Comparison of ENCODE assay signal across 8 mouse cellular contexts in the genomic region with DNA sequence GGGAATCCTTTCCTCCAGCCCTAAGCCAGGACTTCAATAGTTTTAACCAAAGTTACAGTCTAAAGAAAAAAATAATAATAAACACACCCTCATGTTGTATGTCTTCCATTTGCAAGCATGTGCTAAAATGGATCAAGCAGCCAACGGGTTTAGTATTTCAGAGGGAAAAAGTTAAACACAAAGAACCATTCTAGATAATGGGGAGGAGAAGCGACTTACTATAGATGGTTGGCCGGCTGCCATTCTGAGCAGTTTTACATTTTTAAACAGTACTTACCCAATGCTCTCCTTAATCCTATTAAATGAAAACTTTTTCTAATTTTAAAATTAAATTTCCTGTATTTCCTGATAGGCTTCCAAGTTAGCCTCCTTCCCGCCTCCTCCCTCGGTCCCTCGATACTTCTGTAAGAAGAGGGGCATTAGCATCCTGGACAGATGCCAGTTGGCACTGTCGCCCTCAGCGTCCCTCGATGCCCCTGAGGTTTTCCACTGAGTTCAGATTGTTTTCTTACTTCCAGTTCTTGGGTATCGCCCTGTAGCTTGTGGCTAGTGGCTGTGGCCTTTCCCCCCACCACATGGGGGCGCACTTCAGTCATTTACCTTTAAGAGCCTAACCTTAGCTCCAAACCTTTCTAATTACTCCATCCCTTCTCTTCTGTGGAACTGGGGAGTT.
DNase-seq lines count a peak whose midpoint lies in the region; ATAC-seq lines count a peak whose summit lies in the region.

No protein-coding gene starts in this region.

- H3K9me3 ChIP-seq in midbrain, embryonic 13.5 days: no peaks in the 10 kb centered on the region
- H3K9me3 ChIP-seq in midbrain, embryonic 10.5 days (replicated peaks): no peaks in the 10 kb centered on the region

- no peak overlapping the region for H3K4me3 ChIP-seq in midbrain, embryonic 13.5 days (replicated peaks)
- H3K4me3 ChIP-seq in midbrain, embryonic 10.5 days: no peak overlapping the region

- ATAC-seq in midbrain, embryonic 13.5 days: peak; percentile 68
- ATAC-seq in activated CD4-positive, CD25-positive, alpha-beta regulatory T cell, adult 4 months: no peak

- H3K4me1 ChIP-seq in midbrain, embryonic 13.5 days (replicated peaks): no peaks in the 10 kb centered on the region
- H3K4me1 ChIP-seq in midbrain, embryonic 10.5 days: no peaks in the 10 kb centered on the region

- H3K27me3 ChIP-seq in midbrain, embryonic 13.5 days: no peaks in the 10 kb centered on the region
- no peaks in the 10 kb centered on the region for H3K27me3 ChIP-seq in midbrain, embryonic 10.5 days (ENCODE audit: low read depth, poor library complexity, severe bottlenecking)

- 65% methylated on average over 11 of the region's 11 CpGs for WGBS in midbrain, embryonic 13.5 days
- 84% methylated on average over 11 of the region's 11 CpGs for WGBS in midbrain, embryonic 10.5 days

- H3K9ac ChIP-seq in midbrain, embryonic 13.5 days (replicated peaks): no peak overlapping the region

- H3K27ac ChIP-seq in midbrain, embryonic 13.5 days: no peak overlapping the region
- no peak overlapping the region for H3K27ac ChIP-seq in midbrain, embryonic 10.5 days (replicated peaks)

- intact Hi-C loops in gastrocnemius, postnatal 36 days (cut with DNase I): loop anchor here (2.0 to 10.0 kb wide), 2 partner anchors 104 to 138 kb away; no protein-coding TSS in a partner anchor
- intact Hi-C loops in left cerebral cortex, postnatal 10 days (cut with DNase I): no loop called here

- no peaks in the 10 kb centered on the region for H3K36me3 ChIP-seq in midbrain, embryonic 13.5 days
- H3K36me3 ChIP-seq in midbrain, embryonic 10.5 days: no peaks in the 10 kb centered on the region

- no peak for DNase-seq in midbrain, embryonic 10.5 days (ENCODE audit: low spot score)
- peak; percentile 66 for DNase-seq in Muller cell, postnatal 12 days (ENCODE audit: inconsistent ontology term)
- peak; percentile 37 for DNase-seq in c-Kit-positive CD71-positive TER-119-positive erythroid progenitor cells, embryonic 14.5 days (ENCODE audit: low spot score)
- DNase-seq in gastrocnemius, postnatal 36 days: peak; percentile 45 to 54
- peak; percentile 9 to 40 for DNase-seq in left cerebral cortex, postnatal 10 days (ENCODE audit: extremely low spot score in 1 of 2, low spot score in 2 of 2)
- peak; percentile 57 for DNase-seq in naive thymus-derived CD4-positive, alpha-beta T cell, adult 2 months (ENCODE audit: low read depth)

- no peak overlapping the region for H3K4me2 ChIP-seq in midbrain, embryonic 13.5 days (replicated peaks)
